Mouse (Mus musculus) bone marrow macrophage, adult 2 months (primary cell): ENCODE measurements around the gene Asic2. TPM values are rescaled to one million over a fixed set of nuclear protein-coding genes. Genes with fewer than 3 reads are reported as not detected.

Source experiments
- H3K27ac ChIP-seq: 2 replicates; pipeline ENCODE4 v1.5.1; 2012; ENCODE audit warnings: low read depth, low read length; ENCODE audit not compliant: insufficient read depth
- H3K4me1 ChIP-seq: 2 replicates; pipeline ENCODE4 v1.6.1; 2012; ENCODE audit warnings: low read length; ENCODE audit not compliant: control insufficient read depth, insufficient read depth
- H3K4me3 ChIP-seq: 2 replicates; pipeline ENCODE4 v1.5.1; 2012; ENCODE audit warnings: mild to moderate bottlenecking, low read length, moderate library complexity; ENCODE audit not compliant: insufficient read depth
- CTCF ChIP-seq: IDR thresholded peaks from 2 replicates; pipeline ENCODE4 v1.5.1; 2012; ENCODE audit warnings: low read depth, mild to moderate bottlenecking, low read length, moderate library complexity
- POLR2A ChIP-seq: IDR thresholded peaks from 2 replicates; pipeline ENCODE4 v1.6.1; 2012; ENCODE audit warnings: mild to moderate bottlenecking, low read depth, low read length, borderline replicate concordance
- polyA plus RNA-seq: library from polyadenylated mRNA; stranded (reverse); fragments of >200 nt; gene quantifications from 2 replicates; pipeline ENCODE4 v1.2.4, GENCODE M21; 2012; ENCODE audit not compliant: missing spikeins, insufficient read depth, insufficient read length

Gene Asic2
- polyA plus RNA-seq, 1 experiment, result not detected

DNA sequence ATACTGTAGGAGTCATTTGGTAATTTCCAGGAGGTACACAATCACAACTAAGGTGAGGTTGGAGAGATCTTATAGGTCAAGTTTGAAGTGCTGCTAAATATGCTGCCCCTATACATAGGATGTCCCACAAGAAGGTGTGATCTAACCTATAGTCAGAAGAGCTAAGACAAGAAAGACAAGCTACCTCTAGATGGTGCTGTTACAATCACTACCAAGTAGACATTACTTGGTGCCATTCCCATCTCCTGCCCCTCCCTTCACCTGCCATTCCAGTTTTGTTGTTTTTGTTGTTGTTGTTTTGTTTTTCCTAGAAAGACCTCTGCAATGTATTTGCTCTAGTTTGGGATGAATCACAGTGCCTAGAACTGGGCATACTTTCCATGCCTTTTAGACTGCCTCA lies 296.5 kb downstream of the Asic2 start:
- Histone ChIP-seq H3K27ac (no peak overlapping the region), H3K4me1 (no peaks in the 10 kb centered on the region), H3K4me3 (no peak overlapping the region)
- TF ChIP-seq CTCF (no peak), POLR2A (no peak)

DNA sequence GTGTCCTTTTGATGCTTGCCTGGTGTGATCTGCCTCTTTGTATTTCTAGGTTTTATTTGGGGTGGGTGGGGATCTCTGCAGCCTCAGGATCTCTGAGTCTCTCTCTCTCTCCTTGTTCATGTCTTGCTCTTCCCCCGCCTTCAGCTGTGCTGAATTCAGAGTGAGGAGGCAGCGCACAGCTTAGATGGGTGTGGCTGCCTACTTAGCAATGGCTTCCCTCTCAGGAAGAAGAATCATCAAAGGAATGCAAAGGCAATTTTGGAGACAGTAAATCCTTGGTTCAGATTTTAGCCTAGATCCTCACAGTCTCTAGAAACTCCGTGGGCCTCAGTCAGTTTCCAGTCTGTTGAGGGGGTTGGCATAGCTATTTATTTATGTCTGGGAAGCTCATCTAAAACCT lies 297.8 kb downstream of the Asic2 start:
- no peaks in the 10 kb centered on the region for H3K4me1 ChIP-seq
- H3K4me3 ChIP-seq, result no peak overlapping the region
- H3K27ac ChIP-seq, result no peak overlapping the region
- no peak for TF ChIP-seq CTCF
- TF ChIP-seq POLR2A, result no peak

DNA sequence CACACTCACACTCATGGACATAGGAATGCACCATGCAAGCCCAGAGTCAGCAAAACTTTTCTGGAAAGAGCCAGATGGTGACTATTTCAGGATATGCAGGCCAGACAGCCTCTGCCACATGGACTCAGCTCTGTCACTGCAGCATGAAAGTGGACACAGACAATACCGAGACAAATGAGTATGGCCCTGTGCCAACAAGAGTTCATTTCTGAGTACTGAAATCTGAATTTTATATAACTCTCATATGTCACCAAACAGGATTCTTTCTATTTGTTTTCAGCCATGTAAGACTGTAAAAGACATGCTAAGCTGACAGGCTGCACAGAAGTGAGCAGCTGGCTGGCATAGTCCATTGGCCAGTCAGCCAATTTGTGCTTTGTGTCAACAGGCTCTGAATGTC lies 309.4 kb downstream of the Asic2 start:
- Histone ChIP-seq H3K4me1 (no peaks in the 10 kb centered on the region), H3K4me3 (no peak overlapping the region), H3K27ac (no peak overlapping the region)
- TF ChIP-seq POLR2A, result no peak
- TF ChIP-seq CTCF, result no peak

DNA sequence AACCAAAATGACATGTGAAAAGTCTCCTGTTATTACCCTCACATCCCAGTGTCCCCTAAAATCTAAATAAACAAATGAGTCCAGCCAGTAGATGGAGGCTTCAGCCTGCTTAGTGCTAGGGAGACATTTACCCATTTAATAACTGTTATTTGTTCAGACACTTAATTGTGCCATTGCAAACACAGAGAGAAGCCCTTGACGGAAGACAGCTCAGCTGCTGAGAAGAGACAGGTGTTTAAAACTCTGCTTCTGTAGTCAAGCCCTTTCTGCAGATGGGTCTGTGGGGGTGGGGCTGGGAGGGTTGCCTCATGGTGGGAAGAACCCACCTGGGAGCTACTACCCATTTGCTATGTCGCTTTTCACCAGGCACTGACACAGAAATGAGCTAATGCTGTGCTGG lies 311.1 kb downstream of the Asic2 start:
- no peak overlapping the region for H3K27ac ChIP-seq

DNA sequence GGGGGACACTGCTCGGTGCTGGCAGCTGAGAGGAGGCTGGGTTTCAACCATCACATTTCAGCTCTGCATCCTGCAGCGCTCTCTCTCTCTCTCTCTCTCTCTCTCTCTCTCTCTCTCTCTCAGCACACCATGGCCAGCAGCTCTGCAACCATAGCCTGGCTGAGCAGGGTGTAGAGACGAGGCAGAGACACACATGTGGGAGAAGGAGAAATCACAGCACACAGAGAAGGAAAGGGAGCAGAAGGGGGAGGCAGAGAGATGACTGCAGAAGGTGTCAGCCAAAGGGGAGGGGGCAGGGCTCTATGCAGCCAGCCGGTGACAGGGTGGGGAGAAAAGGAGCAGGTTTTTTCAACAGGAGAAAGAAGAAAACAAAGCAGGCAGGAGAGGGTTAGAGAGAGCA lies 320.4 kb downstream of the Asic2 start:
- Histone ChIP-seq H3K4me1 (no peaks in the 10 kb centered on the region), H3K27ac (no peak overlapping the region), H3K4me3 (no peak overlapping the region)
- no peak for TF ChIP-seq POLR2A
- no peak for TF ChIP-seq CTCF

More for the DNA sequence above, 311.1 kb downstream of the Asic2 start:
- no peaks in the 10 kb centered on the region for H3K4me1 ChIP-seq
- TF ChIP-seq POLR2A (no peak), CTCF (no peak)
- H3K4me3 ChIP-seq, result no peak overlapping the region

DNA sequence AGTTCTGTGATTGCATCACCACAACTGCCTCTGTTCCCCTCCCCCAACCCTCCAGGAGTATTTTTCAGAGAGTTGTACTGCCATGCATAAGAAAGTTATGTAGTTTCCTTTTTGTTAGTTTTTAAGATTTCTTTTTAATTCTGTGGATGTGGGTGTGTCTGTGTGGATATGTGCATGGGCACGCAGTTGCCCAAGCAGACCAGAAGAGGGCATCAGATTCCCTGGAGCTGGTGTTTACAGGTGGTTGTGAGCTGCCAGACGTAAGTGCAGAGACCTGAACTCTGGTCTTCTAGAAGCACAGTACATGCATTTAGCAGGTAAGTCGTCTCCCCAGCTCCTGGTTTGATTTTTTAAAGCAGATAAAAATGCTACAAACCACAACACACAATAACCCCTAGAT lies 322.7 kb downstream of the Asic2 start:
- TF ChIP-seq POLR2A (no peak), CTCF (no peak)
- no peaks in the 10 kb centered on the region for H3K4me1 ChIP-seq
- no peak overlapping the region for H3K27ac ChIP-seq
- H3K4me3 ChIP-seq, result no peak overlapping the region

DNA sequence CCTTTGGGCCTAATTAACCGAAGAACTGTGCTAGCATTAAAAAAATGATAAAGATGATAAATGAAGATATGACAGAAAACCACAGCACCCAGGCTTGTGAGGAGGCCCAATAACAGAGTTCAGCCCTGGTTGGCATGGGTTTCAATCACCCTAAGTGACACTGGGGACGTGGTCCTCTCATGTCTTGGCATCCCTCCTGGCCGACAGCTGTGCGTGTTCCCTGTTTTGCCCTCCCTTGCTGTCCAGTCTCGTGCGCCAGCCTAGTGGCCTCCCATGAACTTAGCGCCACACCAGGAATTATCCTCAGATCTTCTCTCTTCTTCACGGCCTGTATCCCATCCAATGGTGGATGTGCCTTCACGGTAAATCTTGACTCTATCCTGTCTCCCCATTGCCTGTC lies 331.9 kb downstream of the Asic2 start:
- H3K4me3 ChIP-seq, result no peak overlapping the region
- no peak overlapping the region for H3K27ac ChIP-seq
- H3K4me1 ChIP-seq, result no peaks in the 10 kb centered on the region
- TF ChIP-seq POLR2A, result no peak
- no peak for TF ChIP-seq CTCF

DNA sequence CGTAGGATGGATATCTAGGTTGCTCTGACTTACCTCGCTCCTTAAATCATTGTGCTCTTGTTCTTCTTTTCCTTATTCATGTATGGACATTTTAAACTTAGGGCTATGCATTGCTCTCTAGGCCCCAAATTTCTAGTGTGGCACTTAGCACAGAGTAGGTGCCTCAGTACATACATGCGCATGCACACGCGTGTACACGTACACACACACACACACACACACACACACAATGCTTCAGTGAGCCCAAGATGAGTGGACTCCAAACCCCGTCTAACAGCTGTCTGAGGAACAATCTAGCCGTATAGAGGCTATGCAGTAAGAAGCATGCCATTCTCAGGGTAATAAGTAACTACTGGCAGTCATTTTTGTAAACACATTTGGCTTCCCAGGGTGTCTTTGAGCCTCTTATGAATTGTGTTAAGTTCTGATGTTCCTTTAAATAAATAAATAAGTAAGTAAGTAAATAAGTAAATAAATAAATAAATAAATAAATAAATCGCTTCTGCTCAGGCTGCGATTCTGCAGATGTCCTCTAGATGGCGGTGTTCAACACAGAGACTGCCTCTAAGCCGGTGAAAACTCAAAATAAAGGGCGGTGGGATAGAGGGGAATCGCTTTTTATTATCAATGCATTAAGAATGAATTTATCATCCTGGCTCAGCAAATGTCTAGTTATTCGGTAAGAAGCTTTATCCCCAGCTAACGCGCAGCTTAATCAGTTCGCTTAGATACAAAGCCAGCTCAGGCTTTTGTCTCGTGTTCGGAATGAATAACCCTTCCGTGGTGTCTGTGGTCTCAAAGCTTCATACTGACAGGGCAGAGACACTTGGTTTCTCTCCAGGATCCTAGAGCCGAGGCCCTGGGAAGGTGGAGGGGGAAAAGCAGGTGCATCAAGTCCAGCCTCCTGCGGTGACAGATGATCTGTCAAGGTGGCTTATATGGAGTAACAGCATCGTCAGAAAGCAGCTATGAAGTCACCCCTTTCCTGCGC lies 333.6 kb downstream of the Asic2 start:
- no peak overlapping the region for H3K27ac ChIP-seq

DNA sequence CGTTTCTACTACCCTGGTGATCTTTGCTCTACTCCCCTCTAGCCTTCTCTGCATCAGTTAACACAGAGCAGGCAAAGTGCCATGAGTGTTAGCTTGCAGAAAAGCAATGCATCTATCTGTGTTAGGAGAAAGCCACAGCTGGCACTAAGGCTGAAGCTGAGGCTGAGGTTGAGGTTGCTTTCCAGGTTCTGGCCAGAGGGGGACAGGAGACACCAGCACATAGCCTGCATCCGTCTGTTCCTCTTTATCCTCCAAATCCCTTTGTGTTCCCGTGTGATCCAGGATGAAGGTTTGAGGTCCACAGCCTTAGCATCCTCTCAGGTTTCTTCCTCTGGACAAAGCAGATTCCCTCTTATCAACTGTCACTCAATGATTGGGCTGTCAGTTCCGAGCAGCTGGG lies 343.1 kb downstream of the Asic2 start:
- Histone ChIP-seq H3K4me1 (no peaks in the 10 kb centered on the region), H3K27ac (no peak overlapping the region), H3K4me3 (no peak overlapping the region)
- TF ChIP-seq CTCF (no peak), POLR2A (no peak)

More for the DNA sequence above, 333.6 kb downstream of the Asic2 start:
- Histone ChIP-seq H3K4me3 (no peak overlapping the region), H3K4me1 (no peaks in the 10 kb centered on the region)
- peak; percentile 49; the same call in 1 of the 2 replicates for TF ChIP-seq CTCF
- TF ChIP-seq POLR2A, result no peak

DNA sequence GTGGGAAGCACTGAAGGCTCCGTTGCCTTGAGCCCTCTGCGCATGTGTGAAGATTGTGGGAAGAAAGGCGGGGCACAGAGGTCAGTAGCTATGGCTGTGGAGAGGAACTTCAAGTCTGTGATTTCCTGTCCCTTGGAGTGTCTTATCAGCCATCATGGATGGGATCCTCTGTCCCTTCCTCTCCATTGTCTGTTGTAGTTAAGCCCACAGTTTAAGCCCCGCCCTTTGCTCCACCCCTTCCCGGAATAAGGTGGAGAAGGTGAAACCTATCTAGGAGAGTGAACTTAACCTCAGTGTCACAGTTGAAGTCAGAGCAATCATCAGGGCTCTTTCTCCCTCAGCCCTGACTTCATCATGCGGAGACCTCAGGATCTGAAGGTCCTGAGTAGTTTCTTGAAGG lies 347.7 kb downstream of the Asic2 start:
- TF ChIP-seq POLR2A (no peak), CTCF (no peak)
- no peaks in the 10 kb centered on the region for H3K4me1 ChIP-seq
- H3K4me3 ChIP-seq, result no peak overlapping the region
- H3K27ac ChIP-seq, result no peak overlapping the region

DNA sequence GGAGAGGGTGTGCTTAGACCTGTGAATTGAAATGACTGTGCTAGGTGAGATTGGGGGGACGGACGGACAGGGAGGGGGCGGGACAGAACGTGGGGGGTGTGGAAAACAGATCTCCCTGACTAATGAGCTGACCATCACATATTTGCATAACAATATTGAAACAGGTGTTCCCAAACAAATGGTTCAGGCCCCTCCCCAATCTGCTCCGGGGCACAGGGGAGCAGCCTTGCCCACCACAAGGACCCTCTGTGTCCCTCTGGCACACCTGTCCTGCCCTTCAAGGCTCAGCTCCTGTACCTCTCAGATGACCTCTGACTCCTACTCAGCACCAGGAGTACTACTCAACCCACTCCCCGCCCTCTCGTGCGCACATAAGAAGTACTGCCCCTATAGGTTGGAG lies 351.8 kb downstream of the Asic2 start:
- no peak overlapping the region for H3K27ac ChIP-seq
- no peak overlapping the region for H3K4me3 ChIP-seq
- TF ChIP-seq POLR2A, result no peak
- no peak for TF ChIP-seq CTCF
- no peaks in the 10 kb centered on the region for H3K4me1 ChIP-seq
